Mouse (Mus musculus) liver, embryonic 13.5 days (tissue): ENCODE data around the gene Slc30a3. TPM values are rescaled to one million over a fixed set of nuclear protein-coding genes. Genes with fewer than 3 reads are reported as not detected.

Experiments used
- ATAC-seq: fragments of 200-750 bp; cut with Nextera tagmentation; 2 replicates; pipeline ENCODE4 v1.8.0; 2017; ENCODE audit warnings: low read depth, mild to moderate bottlenecking, moderate number of reproducible peaks, moderate library complexity
- DNase-seq: peaks from one replicate; pipeline ENCODE4 v3.0.0; 2022
- H3K27ac ChIP-seq: fragments of 300-500 bp; sonication (generic); 2 replicates; pipeline ENCODE4 v1.5.1; 2015; ENCODE audit warnings: moderate library complexity, mild to moderate bottlenecking, inconsistent platforms
- H3K27me3 ChIP-seq: fragments of 300-500 bp; sonication (generic); 2 replicates; pipeline ENCODE4 v1.6.1; 2015; ENCODE audit warnings: mild to moderate bottlenecking, inconsistent platforms
- H3K36me3 ChIP-seq: fragments of 300-500 bp; sonication (generic); 2 replicates; pipeline ENCODE4 v1.6.1; 2015; ENCODE audit warnings: mild to moderate bottlenecking, inconsistent platforms
- H3K4me1 ChIP-seq: fragments of 300-500 bp; sonication (generic); replicated peaks from 2 replicates; pipeline ENCODE4 v1.6.1; 2015; ENCODE audit warnings: inconsistent platforms
- H3K4me2 ChIP-seq: fragments of 300-500 bp; sonication (generic); 2 replicates; pipeline ENCODE4 v1.6.1; 2015; ENCODE audit warnings: inconsistent platforms, mild to moderate bottlenecking, moderate library complexity
- H3K4me3 ChIP-seq: fragments of 300-500 bp; sonication (generic); replicated peaks from 2 replicates; pipeline ENCODE4 v1.5.1; 2015; ENCODE audit warnings: mild to moderate bottlenecking, inconsistent platforms
- H3K9ac ChIP-seq: fragments of 300-500 bp; sonication (generic); 2 replicates; pipeline ENCODE4 v1.6.1; 2015; ENCODE audit warnings: mild to moderate bottlenecking, inconsistent platforms
- H3K9me3 ChIP-seq: fragments of 300-500 bp; sonication (generic); replicated peaks from 2 replicates; pipeline ENCODE4 v1.6.1; 2016; ENCODE audit warnings: inconsistent platforms
- WGBS: fragments of 180-500 bp; shearing (Covaris S2); methylation state at CpG from one replicate; pipeline ENCODE4 v1.1.7; 2015; ENCODE audit not compliant: insufficient replicate concordance; 5-methylcytosine and 5-hydroxymethylcytosine counted together
- polyA plus RNA-seq: library from polyadenylated mRNA; unstranded; fragments of >200 nt; fragmentation: Nextera tagmentation; extraction: Ambion mirVana; gene quantifications from 2 replicates; pipeline ENCODE4 v1.2.1, GENCODE M21; 2015

Gene Slc30a3
- polyA plus RNA-seq, 1 experiment from 2014 or later, result 0.36 TPM

DNA sequence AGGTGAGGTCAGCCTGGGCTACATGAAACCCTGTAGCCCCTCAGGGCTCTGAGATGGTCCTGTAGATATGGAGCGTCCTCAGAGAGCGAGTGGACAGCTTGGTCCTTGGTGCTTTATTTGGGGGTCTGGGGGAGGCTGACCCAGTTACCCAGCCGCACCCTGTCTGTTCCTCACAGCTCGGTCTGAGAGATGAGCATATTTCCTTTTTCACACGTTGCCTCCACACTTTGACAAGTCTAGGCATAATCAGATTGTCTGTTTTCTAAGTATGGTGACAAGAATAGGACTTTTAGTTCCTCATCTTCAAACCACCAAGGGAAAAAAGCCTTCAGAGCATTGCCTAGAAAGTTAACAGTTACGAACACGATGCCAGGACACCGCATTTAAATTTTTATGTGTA lies 13.1 kb upstream of the Slc30a3 start:
- no peaks in the 10 kb centered on the region for H3K9me3 ChIP-seq
- H3K4me2 ChIP-seq, result no peak overlapping the region
- WGBS, result 35% methylated on average over 8 of the region's 8 CpGs
- H3K4me3 ChIP-seq, result no peak overlapping the region
- H3K9ac ChIP-seq, result no peak overlapping the region
- H3K4me1 ChIP-seq, result no peaks in the 10 kb centered on the region
- H3K27me3 ChIP-seq, result peaks cover 12% of the 10 kb centered on the region
- ATAC-seq (no peak), DNase-seq (no peak)
- no peaks in the 10 kb centered on the region for H3K36me3 ChIP-seq
- H3K27ac ChIP-seq, result no peak overlapping the region

DNA sequence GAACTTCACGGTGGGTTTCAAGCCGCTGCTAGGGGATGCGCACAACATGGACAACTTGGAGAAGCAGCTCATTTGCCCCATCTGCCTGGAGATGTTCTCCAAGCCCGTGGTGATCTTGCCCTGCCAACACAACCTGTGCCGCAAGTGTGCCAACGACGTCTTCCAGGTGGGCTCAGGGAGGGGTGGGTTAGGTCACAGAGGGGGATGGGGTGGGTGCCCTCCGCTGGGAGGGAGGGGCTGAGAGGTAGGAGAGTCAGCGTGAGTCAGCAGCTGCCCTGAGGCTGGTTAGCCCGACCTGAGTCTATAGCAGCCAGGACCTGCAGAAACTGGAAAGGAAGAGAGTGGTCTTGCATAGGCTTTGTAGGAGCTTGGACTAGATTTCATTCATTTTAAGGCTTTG lies 8.9 kb upstream of the Slc30a3 start:
- H3K27me3 ChIP-seq, result peaks cover 17% of the 10 kb centered on the region
- no peaks in the 10 kb centered on the region for H3K36me3 ChIP-seq
- no peak for ATAC-seq
- H3K4me2 ChIP-seq, result no peak overlapping the region
- DNase-seq, result no peak
- 31% methylated on average over 10 of the region's 10 CpGs for WGBS
- H3K9me3 ChIP-seq, result no peaks in the 10 kb centered on the region
- H3K27ac ChIP-seq, result no peak overlapping the region
- H3K4me3 ChIP-seq, result no peak overlapping the region
- no peaks in the 10 kb centered on the region for H3K4me1 ChIP-seq
- H3K9ac ChIP-seq, result no peak overlapping the region

DNA sequence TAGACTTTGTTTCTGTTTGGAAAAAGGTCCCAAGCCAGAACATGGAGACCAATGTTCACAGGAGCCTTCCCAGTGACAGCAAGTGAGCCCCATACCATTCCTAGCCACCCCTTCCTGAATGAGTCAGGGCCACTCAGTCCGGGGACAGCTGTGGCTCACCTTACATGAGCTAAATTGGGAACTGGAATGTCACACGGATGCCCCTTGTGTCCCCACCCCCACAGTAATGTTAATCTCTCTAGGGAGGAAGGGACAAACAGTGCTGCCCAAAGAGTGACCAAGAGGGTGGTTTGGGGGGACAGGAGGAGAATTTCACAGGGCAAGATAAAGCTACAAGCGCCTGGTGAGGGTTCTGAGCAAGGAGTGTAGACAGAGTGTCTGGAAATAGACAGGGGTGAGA lies 8.3 kb upstream of the Slc30a3 start, which contains the start of gene Trim54:
TSS of gene Trim54 (plus strand) at position 359 of the 400 bp plus-strand sequence.
- H3K9me3 ChIP-seq, result no peaks in the 10 kb centered on the region
- H3K4me1 ChIP-seq, result no peaks in the 10 kb centered on the region
- H3K36me3 ChIP-seq, result no peaks in the 10 kb centered on the region
- DNase-seq (no peak), ATAC-seq (no peak)
- H3K27ac ChIP-seq, result no peak within 1 kb of the TSS
- WGBS, result 18% methylated on average over 3 of the region's 3 CpGs
- H3K27me3 ChIP-seq, result peaks cover 17% of the 10 kb centered on the region
- no peak within 1 kb of the TSS for H3K4me2 ChIP-seq
- H3K4me3 ChIP-seq, result no peak within 1 kb of the TSS
- H3K9ac ChIP-seq, result no peak within 1 kb of the TSS

DNA sequence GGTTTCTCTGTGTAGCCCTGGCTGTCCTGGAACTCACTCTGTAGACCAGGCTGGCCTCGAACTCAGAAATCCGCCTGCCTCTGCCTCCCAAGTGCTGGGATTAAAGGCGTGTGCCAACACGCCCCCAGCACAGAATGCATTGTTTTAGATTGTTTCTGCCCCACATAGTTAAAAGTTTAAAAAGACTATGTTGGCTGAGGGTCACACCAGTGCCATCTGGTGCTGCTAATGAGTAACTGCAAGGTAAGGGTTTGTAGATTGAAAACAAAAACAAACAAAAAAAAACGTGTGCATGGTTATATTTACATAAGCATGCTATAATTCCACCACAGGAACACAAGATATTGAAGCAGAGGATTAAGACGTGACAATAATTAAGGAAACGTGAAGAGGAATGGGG lies 2.7 kb upstream of the Slc30a3 start:
- Histone ChIP-seq H3K27me3 (peaks cover 12% of the 10 kb centered on the region; the same call in 1 of the 2 replicates), H3K27ac (no peak overlapping the region), H3K4me3 (no peak overlapping the region), H3K9me3 (no peaks in the 10 kb centered on the region), H3K9ac (no peak overlapping the region), H3K4me2 (no peak overlapping the region), H3K36me3 (no peaks in the 10 kb centered on the region), H3K4me1 (no peaks in the 10 kb centered on the region)
- ATAC-seq (no peak), DNase-seq (no peak)
- WGBS, result 16% methylated on average over 7 of the region's 7 CpGs

DNA sequence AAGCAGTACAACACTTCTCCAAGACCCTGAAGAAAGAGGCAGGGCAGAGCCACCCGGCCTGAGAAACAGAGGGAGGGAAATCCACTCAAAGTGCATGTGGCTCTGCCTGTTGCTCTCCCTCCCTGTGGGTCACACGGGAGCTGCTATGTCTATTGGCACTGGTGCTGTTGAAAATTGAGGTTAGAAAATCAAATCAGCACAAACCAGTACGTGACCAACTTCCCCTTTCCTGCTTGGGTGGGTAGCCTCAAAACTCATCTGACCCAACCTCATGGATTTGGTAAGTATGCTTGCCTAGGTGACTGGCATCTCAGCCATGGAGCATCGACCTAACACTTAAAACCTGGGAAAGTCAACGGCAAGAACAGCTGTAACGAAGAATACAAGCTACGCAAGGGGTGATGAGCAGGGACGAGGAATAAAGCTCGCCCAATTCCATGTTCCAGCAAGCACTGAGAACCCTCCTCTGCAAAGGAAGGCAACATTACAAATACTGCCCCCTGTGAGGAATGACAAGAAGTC lies 2.2 kb downstream of the Slc30a3 start, which contains the start of gene Dnajc5g:
TSS of gene Dnajc5g (plus strand) at position 472 of the 522 bp plus-strand sequence.
- WGBS, result 52% methylated on average over 9 of the region's 9 CpGs
- ATAC-seq, result no peak
- Histone ChIP-seq H3K4me1 (no peaks in the 10 kb centered on the region), H3K4me3 (no peak within 1 kb of the TSS), H3K9ac (no peak within 1 kb of the TSS), H3K36me3 (no peaks in the 10 kb centered on the region), H3K27ac (no peak within 1 kb of the TSS), H3K9me3 (no peaks in the 10 kb centered on the region), H3K4me2 (no peak within 1 kb of the TSS), H3K27me3 (peaks cover 21% of the 10 kb centered on the region)
- no peak for DNase-seq

DNA sequence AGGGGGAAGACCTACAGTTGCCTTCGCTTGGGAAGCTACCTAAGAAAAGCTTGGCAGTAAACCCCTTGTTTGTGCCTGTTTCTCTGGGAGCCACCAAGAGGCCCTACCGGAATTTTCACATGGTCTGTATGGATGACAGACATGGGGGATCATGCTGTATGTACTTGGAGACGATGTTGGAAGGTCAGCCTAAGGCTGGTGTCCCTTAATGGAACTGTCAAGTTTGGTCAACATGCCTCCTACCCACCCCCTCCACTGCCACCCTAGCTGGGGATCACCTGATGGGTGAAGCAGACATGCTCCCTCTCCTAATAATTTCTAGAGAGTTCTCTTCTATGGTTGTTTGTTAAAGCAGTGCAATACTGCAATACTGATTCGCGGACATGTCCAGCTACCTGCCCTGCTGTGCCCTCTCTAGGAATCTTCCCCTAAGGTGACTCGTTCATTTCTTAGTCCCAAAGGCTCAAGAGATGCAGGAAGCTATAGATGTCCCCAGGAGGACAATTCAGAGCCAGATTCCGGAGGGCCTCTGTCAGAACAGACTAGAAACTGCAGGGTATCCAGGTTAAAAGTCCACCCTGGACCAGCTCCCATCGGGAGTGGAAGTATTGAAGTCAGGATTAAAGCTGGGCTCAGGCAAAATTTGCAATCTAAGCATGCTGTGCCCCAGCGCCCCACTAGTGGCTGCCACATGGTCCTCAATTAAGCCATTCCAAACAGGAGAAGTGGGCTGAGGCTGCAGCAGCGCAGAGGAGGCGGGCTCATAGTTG lies 12.1 kb downstream of the Slc30a3 start:
- H3K4me2 ChIP-seq, result peak overlapping the region; percentile 63
- H3K27ac ChIP-seq, result no peak overlapping the region
- H3K27me3 ChIP-seq, result peaks cover 93% of the 10 kb centered on the region
- peaks cover 27% of the 10 kb centered on the region for H3K4me1 ChIP-seq
- peak overlapping the region; percentile 48 for H3K4me3 ChIP-seq
- WGBS, result 27% methylated on average over 11 of the region's 11 CpGs
- no peak overlapping the region for H3K9ac ChIP-seq
- ATAC-seq, result no peak
- H3K9me3 ChIP-seq, result no peaks in the 10 kb centered on the region
- H3K36me3 ChIP-seq, result no peaks in the 10 kb centered on the region
- DNase-seq, result no peak

DNA sequence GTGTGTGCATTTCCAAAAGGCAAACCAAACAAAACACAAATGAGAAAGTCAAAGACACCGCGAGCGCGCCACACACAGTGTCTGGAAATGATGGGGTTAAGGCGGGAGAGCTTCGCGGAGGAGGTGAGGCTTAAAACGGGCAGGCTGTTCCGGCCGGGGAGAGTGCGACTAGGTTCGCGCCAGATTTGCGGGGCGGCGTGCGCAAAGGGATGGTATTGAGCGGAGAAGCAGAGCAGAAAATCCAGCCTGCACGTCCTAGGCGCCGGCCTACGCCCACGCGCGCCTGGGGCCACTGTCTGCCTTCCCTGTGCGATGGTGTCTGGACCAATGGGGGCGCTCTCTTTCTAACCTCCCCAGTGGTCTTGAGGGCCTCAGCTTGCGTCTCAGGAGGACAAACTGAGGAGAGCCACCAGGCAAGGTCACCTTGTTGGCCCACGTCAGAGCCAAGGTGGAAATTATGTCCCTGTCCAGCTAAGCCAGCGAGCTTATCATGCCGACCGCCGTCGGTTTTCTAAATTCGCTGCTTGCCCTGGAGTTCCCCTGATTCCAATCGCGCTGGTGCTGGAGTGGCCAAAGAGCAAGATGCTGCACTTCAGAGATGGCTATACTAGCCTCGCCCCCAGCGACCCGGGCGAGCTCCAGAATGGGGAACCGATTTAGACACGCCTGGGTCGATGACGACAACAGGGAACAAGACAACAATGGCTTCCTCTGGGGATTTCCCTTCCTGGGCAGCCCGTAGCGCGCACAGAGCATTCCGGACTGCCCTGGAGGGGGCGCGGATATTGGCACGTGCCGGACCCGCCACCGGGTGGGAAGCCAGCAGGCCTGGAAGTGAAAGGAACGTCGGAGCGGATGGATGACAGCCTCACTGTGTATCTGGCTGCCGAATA lies 13.0 kb downstream of the Slc30a3 start:
- no peaks in the 10 kb centered on the region for H3K36me3 ChIP-seq
- peak overlapping the region; percentile 48 for H3K4me3 ChIP-seq
- H3K27ac ChIP-seq, result no peak overlapping the region
- H3K9ac ChIP-seq, result no peak overlapping the region
- no peak for DNase-seq
- no peak for ATAC-seq
- peaks cover 98% of the 10 kb centered on the region for H3K27me3 ChIP-seq
- no peaks in the 10 kb centered on the region for H3K9me3 ChIP-seq
- 2% methylated on average over 59 of the region's 59 CpGs for WGBS
- H3K4me1 ChIP-seq, result peaks cover 27% of the 10 kb centered on the region
- H3K4me2 ChIP-seq, result peak overlapping the region; percentile 63

DNA sequence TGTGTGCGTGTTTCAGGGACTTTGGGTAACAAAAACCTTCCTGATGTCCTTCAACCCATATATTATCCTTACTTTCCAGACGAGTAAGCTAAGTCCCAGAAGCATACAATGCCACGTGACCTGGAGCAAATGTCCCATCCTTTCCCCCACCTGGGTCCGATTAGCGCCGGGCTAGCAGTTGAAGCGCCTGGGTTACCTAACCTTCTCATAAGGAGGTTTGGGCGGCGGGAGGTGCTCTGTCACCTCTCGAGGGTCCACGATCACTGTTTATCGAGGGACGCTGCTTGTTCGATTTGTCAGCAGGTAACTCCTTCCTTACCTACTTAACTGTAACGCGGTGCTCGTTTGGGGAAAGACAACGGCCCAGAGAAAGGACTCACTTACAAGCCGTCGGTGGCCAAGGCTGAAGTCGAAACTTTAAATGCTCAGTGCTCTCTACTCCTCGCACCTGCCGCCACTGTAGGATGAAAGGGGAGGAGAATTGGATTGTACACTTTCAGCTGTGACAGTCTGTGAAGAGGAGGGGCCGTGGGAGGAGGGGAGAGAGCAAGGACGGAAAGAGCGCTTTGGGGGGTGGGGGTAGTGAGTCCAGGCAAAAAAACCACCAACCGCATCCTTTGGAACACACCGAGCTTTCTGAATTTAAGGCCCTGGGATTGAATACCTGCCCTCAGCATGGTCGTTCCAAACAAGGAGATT lies 13.8 kb downstream of the Slc30a3 start:
- Histone ChIP-seq H3K4me2 (peak overlapping the region; percentile 63), H3K27ac (no peak overlapping the region), H3K4me3 (peak overlapping the region; percentile 48), H3K27me3 (peaks cover 99% of the 10 kb centered on the region), H3K9ac (no peak overlapping the region), H3K9me3 (no peaks in the 10 kb centered on the region), H3K4me1 (peaks cover 27% of the 10 kb centered on the region), H3K36me3 (no peaks in the 10 kb centered on the region)
- no peak for ATAC-seq
- WGBS, result 3% methylated on average over 29 of the region's 29 CpGs
- DNase-seq, result no peak

DNA sequence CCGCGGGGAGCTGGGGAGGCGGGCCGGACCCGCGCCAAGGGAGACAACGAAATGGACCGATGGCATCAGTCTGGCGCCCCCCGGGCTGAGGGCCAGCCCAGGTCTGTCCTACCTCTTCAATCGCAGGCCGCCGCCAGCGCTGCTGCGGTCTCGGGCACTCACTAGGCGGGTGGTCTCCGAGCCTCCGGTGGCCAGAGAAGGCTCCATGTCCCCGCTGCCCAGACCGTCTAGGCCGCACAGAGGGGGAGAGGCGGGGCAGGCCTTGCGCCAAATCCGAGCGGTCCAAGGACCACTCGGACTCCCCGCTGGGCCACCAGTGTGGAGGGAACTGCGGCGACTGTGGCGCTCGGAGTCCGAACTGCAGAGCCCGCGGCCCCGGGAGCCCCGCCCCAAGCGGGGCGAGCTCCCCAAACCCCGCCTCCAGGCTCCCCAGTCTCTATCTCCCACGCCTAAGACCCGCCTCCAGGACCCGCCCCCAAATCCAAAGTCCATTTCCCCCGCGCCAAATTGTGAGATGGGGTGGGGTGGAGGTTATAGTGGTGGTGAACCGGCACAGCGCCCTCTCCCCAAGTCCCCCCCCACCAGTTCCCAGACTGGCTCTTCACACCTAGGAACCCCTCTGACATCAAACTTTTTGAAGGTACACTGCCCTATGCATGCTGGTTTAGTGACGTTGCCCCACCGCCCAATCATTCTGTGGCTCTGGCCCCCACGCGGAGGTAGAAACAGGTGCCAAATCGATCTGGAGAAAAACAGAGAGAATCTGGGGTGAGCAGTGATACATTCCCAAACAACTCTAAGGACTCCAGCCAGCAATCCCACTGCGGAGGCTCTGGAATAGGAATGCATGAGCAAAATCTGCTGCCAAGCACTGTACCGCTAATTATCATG lies 14.6 kb downstream of the Slc30a3 start:
- DNase-seq, result no peak
- Histone ChIP-seq H3K9me3 (no peaks in the 10 kb centered on the region), H3K27ac (no peak overlapping the region)

DNA sequence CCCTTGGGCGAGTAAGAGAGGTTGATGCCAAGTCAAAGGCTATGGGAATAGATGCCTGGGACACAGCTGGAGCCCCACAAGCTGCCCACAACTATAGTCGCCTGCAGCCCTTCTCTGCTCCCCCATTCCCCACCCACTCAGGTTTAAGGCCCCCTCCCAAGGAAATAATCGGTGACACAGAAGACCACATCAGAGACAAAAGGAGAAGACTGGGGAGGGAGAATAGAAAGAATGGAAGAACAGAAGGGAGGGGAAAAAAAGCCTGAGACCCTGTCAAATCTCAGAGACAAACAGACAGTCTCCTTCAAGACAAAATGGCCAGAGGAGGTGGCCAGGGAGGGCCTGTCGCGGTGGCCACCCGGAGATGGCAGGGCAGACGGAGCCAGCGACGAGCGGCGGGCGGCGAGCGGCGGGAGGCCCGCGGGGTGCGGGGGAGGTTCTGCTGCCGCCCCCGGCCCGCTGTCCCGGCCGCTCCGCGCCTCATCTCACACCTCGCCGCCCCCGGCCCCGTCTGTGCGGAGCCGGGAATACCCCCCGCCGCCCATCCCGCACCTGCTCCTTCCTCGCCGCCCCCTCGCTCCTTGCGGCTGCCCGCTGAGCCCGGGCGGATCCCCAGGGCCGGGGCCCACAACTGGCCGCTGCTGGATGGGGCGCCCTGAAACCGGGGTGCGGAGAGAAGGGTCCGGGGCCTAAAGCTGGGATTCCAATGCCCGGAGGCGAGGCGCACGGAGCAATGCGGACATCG lies 15.6 kb downstream of the Slc30a3 start:
- no peak for DNase-seq
- no peak for ATAC-seq
- Histone ChIP-seq H3K27ac (no peak overlapping the region), H3K36me3 (no peaks in the 10 kb centered on the region), H3K27me3 (peaks cover 98% of the 10 kb centered on the region), H3K4me1 (peaks cover 27% of the 10 kb centered on the region), H3K4me3 (peak overlapping the region; percentile 48), H3K4me2 (peak overlapping the region; percentile 63), H3K9ac (peak overlapping the region; percentile 9; the same call in 1 of the 2 replicates), H3K9me3 (no peaks in the 10 kb centered on the region)
- WGBS, result 3% methylated on average over 51 of the region's 53 CpGs

More for the DNA sequence above, 14.6 kb downstream of the Slc30a3 start:
- H3K4me1 ChIP-seq, result peaks cover 27% of the 10 kb centered on the region
- H3K4me3 ChIP-seq, result peak overlapping the region; percentile 48
- H3K9ac ChIP-seq, result peak overlapping the region; percentile 9; the same call in 1 of the 2 replicates
- WGBS, result 2% methylated on average over 53 of the region's 54 CpGs
- no peaks in the 10 kb centered on the region for H3K36me3 ChIP-seq
- peak overlapping the region; percentile 63 for H3K4me2 ChIP-seq
- H3K27me3 ChIP-seq, result peaks cover 100% of the 10 kb centered on the region
- ATAC-seq, result peak; percentile 67
